23 mouse cellular contexts compared by ENCODE assay signal in genomic region chr13:108485036-108485435, GRCm38 (mm10). TPM values are rescaled to one million over a fixed set of nuclear protein-coding genes. Genes with fewer than 3 reads are reported as not detected.
DNase-seq lines count a peak whose midpoint lies in the region; ATAC-seq and TF ChIP-seq lines count a peak whose summit lies in the region.
"Had no signal": no experiment of that assay in that cellular context is flagged by ENCODE, and none has a peak within 500 bp of the region (broad histone marks: within the 10 kb centered on the region; RNA-seq: fewer than 3 reads in every experiment).

No protein-coding gene starts in this region.

- H3K36me3 ChIP-seq in CH12.LX (replicated peaks in 1 of 2; ENCODE audit: control insufficient read depth in 1 of 2, insufficient read depth in 1 of 2, low read length in 1 of 2) = no peaks in the 10 kb centered on the region
- no peaks in the 10 kb centered on the region for H3K36me3 ChIP-seq in splenic B cell, adult 2 months (ENCODE audit: control insufficient read depth, insufficient read depth, low read length, poor library complexity, severe bottlenecking)
- no peaks in the 10 kb centered on the region for H3K36me3 ChIP-seq in forebrain, postnatal 0 days (ENCODE audit: insufficient read depth)
- H3K36me3 ChIP-seq: heart, embryonic 12.5 days; hindbrain, embryonic 12.5 days; midbrain, embryonic 15.5 days; neural tube, embryonic 15.5 days had no signal

- H3K27me3 ChIP-seq in CH12.LX (replicated peaks) = no peaks in the 10 kb centered on the region
- no peaks in the 10 kb centered on the region for H3K27me3 ChIP-seq in splenic B cell, adult 2 months (ENCODE audit: control insufficient read depth, insufficient read depth, low read length, poor library complexity, severe bottlenecking)
- no peaks in the 10 kb centered on the region for H3K27me3 ChIP-seq in forebrain, postnatal 0 days (ENCODE audit: insufficient read depth, low read length)
- H3K27me3 ChIP-seq: forebrain, embryonic 13.5 days; heart, embryonic 12.5 days; hindbrain, embryonic 12.5 days; midbrain, embryonic 15.5 days; neural tube, embryonic 15.5 days had no signal

- no peak overlapping the region for H3K27ac ChIP-seq in CH12.LX (ENCODE audit: insufficient read depth, low read depth)
- no peak overlapping the region for H3K27ac ChIP-seq in layer of hippocampus, adult 2 months
- no peak overlapping the region for H3K27ac ChIP-seq in forebrain, postnatal 0 days (ENCODE audit: low read depth, low read length)
- H3K27ac ChIP-seq: forebrain, embryonic 13.5 days; hindbrain, embryonic 12.5 days; kidney, postnatal 0 days; midbrain, embryonic 15.5 days; neural tube, embryonic 15.5 days had no signal

- ATAC-seq in hematopoietic stem cell, adult 5-6 weeks (replicated peaks in 1 of 2; ENCODE audit: insufficient read depth in 1 of 2, low FRiP score in 2 of 2, low TSS enrichment in 1 of 2, low read depth in 1 of 2, poor library complexity in 2 of 2, severe bottlenecking in 2 of 2) = peak; percentile 42 to 48; a peak in 3 of 4 replicates
- ATAC-seq in forebrain, postnatal 0 days = no peak
- ATAC-seq: CD4-positive, CD25-positive, alpha-beta regulatory T cell, adult 4 months; forebrain, embryonic 13.5 days; midbrain, embryonic 15.5 days had no signal

- peaks cover 7 to 10% of the 10 kb centered on the region in 2 experiments for H3K4me1 ChIP-seq in CH12.LX (ENCODE audit: control insufficient read depth in 1 of 2, insufficient read depth in 2 of 2)
- H3K4me1 ChIP-seq in forebrain, postnatal 0 days (ENCODE audit: insufficient read depth) = no peaks in the 10 kb centered on the region
- H3K4me1 ChIP-seq: forebrain, embryonic 13.5 days; heart, embryonic 12.5 days; hindbrain, embryonic 12.5 days; midbrain, embryonic 15.5 days; neural tube, embryonic 15.5 days had no signal

- DNase-seq in 3T3-L1 (ENCODE audit: low read depth, low spot score) (peak; percentile 76), CH12.LX (ENCODE audit: extremely low read depth) (peak; percentile 61)
- peak; percentile 3 for DNase-seq in splenic B cell, adult 2 months (ENCODE audit: low read depth, low spot score)
- no peak for DNase-seq in neural tube, embryonic 10.5 days (ENCODE audit: extremely low spot score, low spot score)
- no peak for DNase-seq in layer of hippocampus, adult 2 months (ENCODE audit: low spot score in 2 of 2)
- no peak for DNase-seq in forebrain, postnatal 0 days
- DNase-seq: adrenal gland, adult 8-10 months; cerebellum, adult 8-10 months; cerebellum, postnatal 36 days; gastrocnemius, postnatal 10 days; heart, adult 18-20 months; heart, postnatal 14 days; kidney, adult 2 months; lung, postnatal 10 days; thymus, adult 2 months had no signal

- TF ChIP-seq CTCF in CH12.LX (conservative IDR thresholded peaks at IDR 0.05 in 1 of 2, IDR thresholded peaks at IDR 0.05 in 1 of 2; ENCODE audit: low read depth in 2 of 2, low read length in 2 of 2) = 0 out of 4 replicates have a peak, but pooled peaks of 1 of the 2 experiments have one; percentile 15
- no peak for TF ChIP-seq CTCF in layer of hippocampus, adult 2 months (conservative IDR thresholded peaks at IDR 0.05)
- no peak for TF ChIP-seq CTCF in forebrain, postnatal 0 days (IDR thresholded peaks at IDR 0.05; ENCODE audit: low read depth)

- TF ChIP-seq RAD21 in CH12.LX (IDR thresholded peaks at IDR 0.05; ENCODE audit: low read depth, low read length) = peak; percentile 12

- H3K4me3 ChIP-seq in CH12.LX (replicated peaks in 1 of 3; ENCODE audit: low read depth in 2 of 3, low read length in 2 of 3, poor library complexity in 1 of 3) = no peak overlapping the region
- no peak overlapping the region for H3K4me3 ChIP-seq in layer of hippocampus, adult 2 months
- H3K4me3 ChIP-seq in forebrain, postnatal 0 days (ENCODE audit: low read depth, low read length) = no peak overlapping the region
- H3K4me3 ChIP-seq: forebrain, embryonic 13.5 days; heart, embryonic 12.5 days; hindbrain, embryonic 12.5 days; midbrain, embryonic 15.5 days; neural tube, embryonic 15.5 days had no signal

- no peak overlapping the region for H3K9ac ChIP-seq in CH12.LX (ENCODE audit: insufficient read depth, low read depth)
- H3K9ac ChIP-seq in forebrain, postnatal 0 days = no peak overlapping the region
- H3K9ac ChIP-seq: forebrain, embryonic 13.5 days; heart, embryonic 12.5 days; hindbrain, embryonic 12.5 days; midbrain, embryonic 15.5 days; neural tube, embryonic 15.5 days had no signal

- TF ChIP-seq EP300 in CH12.LX (IDR thresholded peaks at IDR 0.05; ENCODE audit: low read length) = peak; percentile 90

- dilution Hi-C loops in CH12.LX (cut with MboI; ENCODE audit: extremely low pct_ligation_motif_present, extremely low pct_unique_long_range_greater_than_20kb, low sequenced_read_pairs) = no loop called here

- in situ Hi-C loops in CH12.LX (cut with MboI; ENCODE audit: low pct_ligation_motif_present, low pct_unique_long_range_greater_than_20kb, low sequenced_read_pairs) = loop anchor here (10.0 kb wide), 1 partner anchor 60 kb away; no protein-coding TSS in a partner anchor

- H3K79me2 ChIP-seq in CH12.LX (replicated peaks; ENCODE audit: control insufficient read depth, extremely low read depth, insufficient read depth, poor library complexity, severe bottlenecking) = no peaks in the 10 kb centered on the region

- H3K4me2 ChIP-seq in CH12.LX (ENCODE audit: insufficient read depth, low read depth, poor library complexity, severe bottlenecking) = peak overlapping the region; percentile 45
- H3K4me2 ChIP-seq in forebrain, postnatal 0 days (ENCODE audit: low read depth) = no peak overlapping the region
- H3K4me2 ChIP-seq: forebrain, embryonic 13.5 days; heart, embryonic 12.5 days; hindbrain, embryonic 12.5 days; midbrain, embryonic 15.5 days; neural tube, embryonic 15.5 days had no signal

- H3K9me3 ChIP-seq in CH12.LX (replicated peaks; ENCODE audit: low read length) = no peaks in the 10 kb centered on the region
- H3K9me3 ChIP-seq in forebrain, postnatal 0 days (ENCODE audit: low read length) = no peaks in the 10 kb centered on the region
- H3K9me3 ChIP-seq: forebrain, embryonic 13.5 days; heart, embryonic 12.5 days; hindbrain, embryonic 12.5 days; midbrain, embryonic 15.5 days; neural tube, embryonic 15.5 days had no signal

- WGBS in forebrain, postnatal 0 days = 91% methylated on average over 6 of the region's 6 CpGs

- TF ChIP-seq POLR2A in CH12.LX (IDR thresholded peaks at IDR 0.05; ENCODE audit: low read depth, low read length) = no peak

TF ChIP-seq in CH12.LX, 34 proteins besides CTCF, POLR2A, EP300 and RAD21:
- TF ChIP-seq RCOR1 (conservative IDR thresholded peaks at IDR 0.05; ENCODE audit: low read depth, low read length) (no peak), NELFE (IDR thresholded peaks at IDR 0.05; ENCODE audit: low read depth, low read length) (no peak), MAZ (IDR thresholded peaks at IDR 0.05; ENCODE audit: low read depth, low read length) (no peak), USF2 (conservative IDR thresholded peaks at IDR 0.05; ENCODE audit: low read depth, low read length) (no peak), MXI1 (IDR thresholded peaks at IDR 0.05; ENCODE audit: low read depth, low read length) (no peak), ELF1 (IDR thresholded peaks at IDR 0.05; ENCODE audit: low read depth, low read length) (no peak), BHLHE40 (IDR thresholded peaks at IDR 0.05; ENCODE audit: low read depth, low read length) (peak; percentile 43), SMC3 (IDR thresholded peaks at IDR 0.05; ENCODE audit: low read depth, low read length) (peak; percentile 39), ZC3H11A (IDR thresholded peaks at IDR 0.05; ENCODE audit: low read depth, low read length) (no peak), TCF12 (IDR thresholded peaks at IDR 0.05; ENCODE audit: low read depth, low read length) (no peak), SIN3A (IDR thresholded peaks at IDR 0.05; ENCODE audit: low read length) (no peak), ZKSCAN1 (IDR thresholded peaks at IDR 0.05; ENCODE audit: borderline replicate concordance, low read depth, low read length) (no peak), MYC (IDR thresholded peaks at IDR 0.05; ENCODE audit: low read depth, low read length) (no peak), GABPA (IDR thresholded peaks at IDR 0.05; ENCODE audit: insufficient replicate concordance, low read depth, low read length) (no peak), MAFK (IDR thresholded peaks at IDR 0.05; ENCODE audit: insufficient replicate concordance, low read length) (no peak), CHD1 (IDR thresholded peaks at IDR 0.05; ENCODE audit: low read depth, low read length) (no peak), E2F4 (IDR thresholded peaks at IDR 0.05; ENCODE audit: insufficient replicate concordance, low read depth, low read length) (no peak), JUN (IDR thresholded peaks at IDR 0.05; ENCODE audit: insufficient read depth, low read depth, low read length) (peak; percentile 51), MAX (IDR thresholded peaks at IDR 0.05; ENCODE audit: low read length) (no peak; the same call in 1 of the 2 replicates), ETS1 (conservative IDR thresholded peaks at IDR 0.05; ENCODE audit: low read depth, low read length) (peak; percentile 25; the same call in 1 of the 2 replicates), CHD2 (IDR thresholded peaks at IDR 0.05; ENCODE audit: low read length) (peak; percentile 18; the same call in 1 of the 2 replicates), POLR2AphosphoS2 (IDR thresholded peaks at IDR 0.05; ENCODE audit: low read depth, low read length) (no peak), MEF2A (IDR thresholded peaks at IDR 0.05; ENCODE audit: borderline replicate concordance, low read depth, low read length) (no peak), NRF1 (IDR thresholded peaks at IDR 0.05; ENCODE audit: low read depth, low read length) (no peak), IRF4 (IDR thresholded peaks at IDR 0.05; ENCODE audit: low read depth, low read length) (peak; percentile 86), TBP (conservative IDR thresholded peaks at IDR 0.05; ENCODE audit: low read depth, low read length) (no peak), JUND (conservative IDR thresholded peaks at IDR 0.05; ENCODE audit: low read depth, low read length) (peak; percentile 76), UBTF (IDR thresholded peaks at IDR 0.05; ENCODE audit: low read depth, low read length) (no peak)

RNA-seq across cellular contexts. Expression of gene Pde4d, which starts 35.3 kb away (rescaled TPM):
- total RNA-seq in CH12.LX (2012; rRNA removed) (0.17 TPM in 1 of 2 replicates, not detected in the other), CH12.LX (2014; rRNA removed) (not detected in 2 replicates)
- not detected in 2 replicates for polyA plus RNA-seq in CH12.LX (2012; ENCODE audit: insufficient read length, low read depth)
- 29.6 and 34.2 TPM in 2 replicates for total RNA-seq in hematopoietic stem cell, adult 5-6 weeks (2017)
- total RNA-seq in layer of hippocampus, adult 2 months (2021) = 10 to 100 TPM; 72.2 to 73.8 TPM
- 78.0 and 78.8 TPM in 2 replicates for total RNA-seq in forebrain, postnatal 0 days (2014; rRNA removed)
- polyA plus RNA-seq in forebrain, postnatal 0 days (2015; fragmentation: Nextera tagmentation; extraction: Ambion mirVana) = 10.5 and 13.2 TPM in 2 replicates

Comparison
In these comparisons a context has a peak if more than half of its experiments do, and no peak if none do; other contexts are left out.
1. DNase-seq: peak in 3T3-L1 (single experiment), CH12.LX (single experiment) and splenic B cell, adult 2 months (single experiment); none in neural tube, embryonic 10.5 days (single experiment), layer of hippocampus, adult 2 months (0 of 2) and forebrain, postnatal 0 days (single experiment).
2. RNA of gene Pde4d, which starts 35.3 kb away (total RNA-seq): 78.0 to 78.8 TPM in forebrain, postnatal 0 days, 72.2 to 73.8 TPM in layer of hippocampus, adult 2 months and 29.6 to 34.2 TPM in hematopoietic stem cell, adult 5-6 weeks; 0.17 TPM in CH12.LX; every median in the first group is over 10 times any median in the second.